Mouse (Mus musculus) lung, postnatal 0 days (tissue): ENCODE results near the gene Zw10.

Experiments used
- CTCF ChIP-seq: IDR thresholded peaks from 2 replicates; pipeline ENCODE4 v1.5.1; 2016; ENCODE audit warnings: antibody characterized with exemption, mild to moderate bottlenecking
- EP300 ChIP-seq: IDR thresholded peaks from 2 replicates; pipeline ENCODE4 v1.6.1; 2016; ENCODE audit warnings: antibody characterized with exemption, mild to moderate bottlenecking, control low read depth

GRCm38 (mm10) chr9:49024529-49024928, 30.9 kb upstream of the Zw10 start:
- TF ChIP-seq EP300 = no peak
- TF ChIP-seq CTCF = no peak
